8 mouse cellular contexts compared by ENCODE assay signal in the genomic region with DNA sequence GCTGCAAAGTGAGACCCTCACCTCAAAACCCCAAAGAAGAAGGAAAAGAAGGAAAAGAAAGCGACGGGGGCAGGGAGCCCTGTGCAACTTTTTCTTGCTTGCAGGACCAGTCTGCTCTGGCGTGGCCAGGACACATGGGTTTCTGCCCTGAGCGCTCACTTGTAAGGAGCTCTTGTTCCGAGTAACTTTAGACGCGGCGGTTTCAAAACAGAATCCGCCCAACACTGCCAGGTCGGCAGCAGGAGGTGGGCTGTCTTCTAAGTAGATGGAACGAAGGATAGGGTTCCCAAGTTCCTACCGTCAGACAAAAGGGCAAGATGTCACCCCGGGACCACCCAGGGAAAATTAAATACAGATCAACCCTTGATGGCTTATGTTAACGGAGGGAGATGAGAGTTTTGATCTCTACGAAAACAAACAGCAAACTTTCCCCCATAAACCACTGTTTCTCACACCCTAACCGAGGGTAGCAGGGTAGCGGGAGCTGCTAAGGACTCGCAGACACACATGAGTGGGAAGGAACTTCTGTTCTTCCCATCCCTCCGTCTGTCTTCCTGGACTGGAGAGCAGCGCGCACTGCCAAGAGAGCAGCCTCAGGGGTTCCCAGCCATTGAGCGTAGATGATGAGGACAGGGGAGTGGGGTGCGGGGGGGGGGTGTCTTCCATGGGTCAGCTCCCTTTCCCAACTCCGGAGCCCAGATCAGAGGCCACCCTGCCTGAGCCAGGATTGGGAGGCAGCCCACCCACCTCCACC. TPM values are rescaled to one million over a fixed set of nuclear protein-coding genes. Genes with fewer than 3 reads are reported as not detected.
A peak's percentile ranks its signal among the peaks of the same experiment; 100 is the strongest.
DNase-seq lines count a peak whose midpoint lies in the region; ATAC-seq and TF ChIP-seq lines count a peak whose summit lies in the region.

No protein-coding gene starts in this region.

- no peak for TF ChIP-seq CTCF in heart, postnatal 0 days (IDR thresholded peaks at IDR 0.05; ENCODE audit: low read depth)

- whole genome bisulfite sequencing in heart, postnatal 0 days = 24% methylated on average over 24 of the region's 24 CpGs
- 23% methylated on average over 24 of the region's 24 CpGs for WGBS in limb, embryonic 12.5 days
- 17% methylated on average over 24 of the region's 24 CpGs for WGBS in stomach, embryonic 16.5 days

- H3K4me3 ChIP-seq in heart, postnatal 0 days (ENCODE audit: low read depth, low read length) = peak overlapping the region; percentile 30
- peak overlapping the region; percentile 29 for H3K4me3 ChIP-seq in limb, embryonic 12.5 days (replicated peaks)
- peak overlapping the region; percentile 28 for H3K4me3 ChIP-seq in stomach, embryonic 16.5 days (replicated peaks; ENCODE audit: low read length)

- peaks cover 8% of the 10 kb centered on the region; the same call in 1 of the 2 replicates for H3K27me3 ChIP-seq in heart, postnatal 0 days (ENCODE audit: control insufficient read depth, insufficient read depth, low read length)
- no peaks in the 10 kb centered on the region for H3K27me3 ChIP-seq in limb, embryonic 12.5 days
- H3K27me3 ChIP-seq in stomach, embryonic 16.5 days (ENCODE audit: control insufficient read depth, insufficient read depth, low read length) = no peaks in the 10 kb centered on the region

- peaks cover 4% of the 10 kb centered on the region; the same call in 1 of the 2 replicates for H3K9me3 ChIP-seq in heart, postnatal 0 days (replicated peaks; ENCODE audit: control insufficient read depth, low read length)
- H3K9me3 ChIP-seq in limb, embryonic 12.5 days = no peaks in the 10 kb centered on the region
- no peaks in the 10 kb centered on the region for H3K9me3 ChIP-seq in stomach, embryonic 16.5 days (replicated peaks; ENCODE audit: control insufficient read depth, low read length)

- no peak overlapping the region; the same call in 1 of the 2 replicates for H3K9ac ChIP-seq in heart, postnatal 0 days (replicated peaks; ENCODE audit: low read depth, low read length)
- 0 out of 2 replicates have a peak overlapping the region, but pooled peaks have one; percentile 18 for H3K9ac ChIP-seq in limb, embryonic 12.5 days (replicated peaks)
- H3K9ac ChIP-seq in stomach, embryonic 16.5 days (ENCODE audit: low read length) = peak overlapping the region; percentile 63

- H3K36me3 ChIP-seq in heart, postnatal 0 days (replicated peaks; ENCODE audit: control insufficient read depth, insufficient read depth, low read length) = no peaks in the 10 kb centered on the region
- no peaks in the 10 kb centered on the region for H3K36me3 ChIP-seq in limb, embryonic 12.5 days
- no peaks in the 10 kb centered on the region for H3K36me3 ChIP-seq in stomach, embryonic 16.5 days (ENCODE audit: control insufficient read depth, insufficient read depth, low read length)

- no peaks in the 10 kb centered on the region for H3K4me1 ChIP-seq in heart, postnatal 0 days (ENCODE audit: control insufficient read depth, insufficient read depth)
- peaks cover 13% of the 10 kb centered on the region; the same call in 1 of the 2 replicates for H3K4me1 ChIP-seq in limb, embryonic 12.5 days (replicated peaks)
- no peaks in the 10 kb centered on the region; the same call in 1 of the 2 replicates for H3K4me1 ChIP-seq in stomach, embryonic 16.5 days (ENCODE audit: control insufficient read depth, insufficient read depth, low read length)

- no peak for ATAC-seq in heart, postnatal 0 days (ENCODE audit: insufficient read depth, low read depth)
- ATAC-seq in limb, embryonic 12.5 days (ENCODE audit: insufficient number of reproducible peaks, insufficient read depth, low FRiP score, low TSS enrichment, low read depth) = peak; percentile 37; the same call in 1 of the 2 replicates
- ATAC-seq in stomach, embryonic 16.5 days (ENCODE audit: insufficient read depth, low FRiP score) = no peak
- no peak; the same call in 1 of the 2 replicates for ATAC-seq in granulocyte monocyte progenitor cell, adult 5-6 weeks (replicated peaks; ENCODE audit: poor library complexity, severe bottlenecking)

- H3K4me2 ChIP-seq in heart, postnatal 0 days (ENCODE audit: low read depth, low read length) = peak overlapping the region; percentile 60
- H3K4me2 ChIP-seq in limb, embryonic 12.5 days = peak overlapping the region; percentile 54
- peak overlapping the region; percentile 49 for H3K4me2 ChIP-seq in stomach, embryonic 16.5 days (ENCODE audit: low read depth, low read length)

- no peak overlapping the region for H3K27ac ChIP-seq in heart, postnatal 0 days (ENCODE audit: low read depth)
- no peak overlapping the region for H3K27ac ChIP-seq in limb, embryonic 12.5 days
- H3K27ac ChIP-seq in stomach, embryonic 16.5 days (ENCODE audit: low read length) = no peak overlapping the region

- DNase-seq in kidney, postnatal 4 days = peak; percentile 22 to 40
- no peak for DNase-seq in kidney, postnatal 14 days
- DNase-seq in embryo, embryonic 10 days (ENCODE audit: low spot score) = peak; percentile 63
- no peak for DNase-seq in heart, postnatal 0 days (ENCODE audit: low spot score)
- DNase-seq in yolk sac, embryonic 10.5 days (ENCODE audit: low spot score) = no peak

- TF ChIP-seq EP300 in heart, postnatal 0 days (IDR thresholded peaks at IDR 0.05; ENCODE audit: low read depth) = no peak

RNA-seq across cellular contexts. Expression of a gene that starts 55.7 kb away (rescaled TPM):
- 26.1 and 29.1 TPM in 2 replicates for total RNA-seq in heart, postnatal 0 days (2014; rRNA removed; ENCODE audit: low replicate concordance)
- polyA plus RNA-seq in heart, postnatal 0 days (2015; fragmentation: Nextera tagmentation; extraction: Ambion mirVana) = 19.9 and 20.0 TPM in 2 replicates
- 15.7 and 18.1 TPM in 2 replicates for polyA plus RNA-seq in limb, embryonic 12.5 days (2016; fragmentation: Nextera tagmentation; extraction: Ambion mirVana)
- 68.1 and 71.4 TPM in 2 replicates for polyA plus RNA-seq in stomach, embryonic 16.5 days (2015; fragmentation: Nextera tagmentation; extraction: Ambion mirVana)
- total RNA-seq in granulocyte monocyte progenitor cell, adult 5-6 weeks (2014; fragmentation: Nextera tagmentation) = 0.43 TPM in 1 of 2 replicates, not detected in the other
- 0.39 TPM in 1 of 2 replicates, not detected in the other for total RNA-seq in granulocyte monocyte progenitor cell, adult 5-6 weeks (2017)

Comparison
In these comparisons a context has a peak if more than half of its experiments do, and no peak if none do; other contexts are left out.
1. DNase-seq: peak in kidney, postnatal 4 days (2 of 2) and embryo, embryonic 10 days (single experiment); none in kidney, postnatal 14 days (single experiment), heart, postnatal 0 days (single experiment) and yolk sac, embryonic 10.5 days (single experiment).
2. Peak in every context shown above with its lines, with median percentiles within 50 percentile points of each other: H3K4me2 ChIP-seq and H3K4me3 ChIP-seq.